Mouse (Mus musculus) cerebellum, adult 8-10 months (tissue): ENCODE data around the gene Ralgps1.
A peak's percentile ranks its signal among the peaks of the same experiment; 100 is the strongest.
"Not testable (repeated sequence)": the region's sequence is repeated elsewhere in the genome, so short reads cannot be mapped to it uniquely, and the experiment has no call there.

Experiments
- DNase-seq: peaks from one replicate; pipeline ENCODE4 v3.0.0; 2022

The Ralgps1 gene

GRCm38 (mm10) chr2:33130526-33131483 lies 240.5 kb downstream of the Ralgps1 start:
- peak; percentile 96 for DNase-seq

GRCm38 (mm10) chr2:33130141-33130525 lies 241.2 kb downstream of the Ralgps1 start:
- DNase-seq, result peak; percentile 75

- peak; percentile 54 for DNase-seq
Measured at GRCm38 (mm10) chr2:33129696-33130095, 241.6 kb downstream of the Ralgps1 start.

- peak; percentile 33 for DNase-seq
Measured at GRCm38 (mm10) chr2:33129005-33129404, 242.3 kb downstream of the Ralgps1 start.

GRCm38 (mm10) chr2:33127271-33127670 lies 244.0 kb downstream of the Ralgps1 start:
- no peak for DNase-seq

GRCm38 (mm10) chr2:33122856-33123255 lies 248.4 kb downstream of the Ralgps1 start:
- no peak for DNase-seq

GRCm38 (mm10) chr2:33100536-33100935 lies 270.8 kb downstream of the Ralgps1 start:
- peak; percentile 71 for DNase-seq

- DNase-seq, result not testable (repeated sequence)
Measured at GRCm38 (mm10) chr2:33097326-33097725, 274.0 kb downstream of the Ralgps1 start.

GRCm38 (mm10) chr2:33095221-33095671 lies 276.0 kb downstream of the Ralgps1 start:
- DNase-seq, result no peak

- DNase-seq, result no peak
Measured at GRCm38 (mm10) chr2:33090620-33091520, 280.4 kb downstream of the Ralgps1 start.

GRCm38 (mm10) chr2:33090033-33090400 lies 281.3 kb downstream of the Ralgps1 start:
- DNase-seq, result not testable (repeated sequence)

GRCm38 (mm10) chr2:33089356-33090032 lies 281.8 kb downstream of the Ralgps1 start:
- DNase-seq, result peak; percentile 65

GRCm38 (mm10) chr2:33086671-33087363 lies 284.5 kb downstream of the Ralgps1 start:
- DNase-seq, result peak; percentile 34

- DNase-seq, result no peak
Measured at GRCm38 (mm10) chr2:33086016-33086596, 285.2 kb downstream of the Ralgps1 start.

GRCm38 (mm10) chr2:33084221-33084620 lies 287.1 kb downstream of the Ralgps1 start:
- DNase-seq, result no peak
